ENCODE assay signal across 23 mouse cellular contexts in genomic region chr2:13538704-13539377, GRCm38 (mm10). TPM values are rescaled to one million over a fixed set of nuclear protein-coding genes. Genes with fewer than 3 reads are reported as not detected.
DNase-seq lines count a peak whose midpoint lies in the region; ATAC-seq and TF ChIP-seq lines count a peak whose summit lies in the region.
"Had no signal": no experiment of that assay in that cellular context is flagged by ENCODE, and none has a peak within 500 bp of the region (broad histone marks: within the 10 kb centered on the region; RNA-seq: fewer than 3 reads in every experiment).

No protein-coding gene starts in this region.

- H3K4me3 ChIP-seq in bone marrow macrophage, adult 2 months (ENCODE audit: insufficient read depth, low read length), result no peak overlapping the region
- H3K4me3 ChIP-seq in liver, embryonic 12.5 days, result no peak overlapping the region
- no peak overlapping the region for H3K4me3 ChIP-seq in forebrain, postnatal 0 days (ENCODE audit: low read depth, low read length)
- H3K4me3 ChIP-seq: embryonic facial prominence, embryonic 15.5 days; forebrain, embryonic 10.5 days; gastrocnemius, adult 2 months; heart, adult 2 months; layer of hippocampus, adult 2 months; midbrain, embryonic 10.5 days had no signal

- intact Hi-C loops in left cerebral cortex, postnatal 14 days (cut with DNase I), result no loop called here

- H3K36me3 ChIP-seq in liver, embryonic 12.5 days, result no peaks in the 10 kb centered on the region
- no peaks in the 10 kb centered on the region for H3K36me3 ChIP-seq in forebrain, postnatal 0 days (ENCODE audit: insufficient read depth)
- H3K36me3 ChIP-seq: embryonic facial prominence, embryonic 15.5 days; forebrain, embryonic 10.5 days; midbrain, embryonic 10.5 days had no signal

- H3K27me3 ChIP-seq in liver, embryonic 12.5 days (replicated peaks), result no peaks in the 10 kb centered on the region
- no peaks in the 10 kb centered on the region for H3K27me3 ChIP-seq in forebrain, postnatal 0 days (ENCODE audit: insufficient read depth, low read length)
- H3K27me3 ChIP-seq: embryonic facial prominence, embryonic 15.5 days had no signal

- H3K4me2 ChIP-seq in liver, embryonic 12.5 days, result peak overlapping the region; percentile 45
- H3K4me2 ChIP-seq in forebrain, postnatal 0 days (ENCODE audit: low read depth), result no peak overlapping the region
- H3K4me2 ChIP-seq: embryonic facial prominence, embryonic 15.5 days had no signal

- ATAC-seq in liver, embryonic 12.5 days, result peak; percentile 66
- peak; percentile 31; the same call in 1 of the 2 replicates for ATAC-seq in megakaryocyte, adult 5-6 weeks (ENCODE audit: poor library complexity, severe bottlenecking)
- no peak for ATAC-seq in forebrain, postnatal 0 days

- H3K9ac ChIP-seq in liver, embryonic 12.5 days, result peak overlapping the region; percentile 39; the same call in 1 of the 2 replicates
- no peak overlapping the region for H3K9ac ChIP-seq in forebrain, postnatal 0 days
- H3K9ac ChIP-seq: embryonic facial prominence, embryonic 15.5 days had no signal

- peak; percentile 18 for DNase-seq in 416B (ENCODE audit: low read depth)
- no peak for DNase-seq in forebrain, postnatal 0 days
- no peak for DNase-seq in left cerebral cortex, postnatal 14 days (ENCODE audit: low spot score in 2 of 2)
- DNase-seq in right cerebral cortex, adult 18-20 months, result no peak
- no peak for DNase-seq in lung, adult 18-20 months
- DNase-seq: adrenal gland, adult 2 months; cerebellum, adult 11-12 months; cerebellum, postnatal 25 days; embryo, embryonic 11 days; gastrocnemius, adult 2 months; heart, adult 2 months; heart, postnatal 4 days; kidney, adult 2 months; kidney, postnatal 10 days; layer of hippocampus, postnatal 36 days; thymus, postnatal 25 days had no signal

- no peak for TF ChIP-seq CTCF in bone marrow macrophage, adult 2 months (IDR thresholded peaks at IDR 0.05; ENCODE audit: low read depth, low read length)
- TF ChIP-seq CTCF in forebrain, postnatal 0 days (IDR thresholded peaks at IDR 0.05; ENCODE audit: low read depth), result no peak

- H3K9me3 ChIP-seq in liver, embryonic 12.5 days (replicated peaks), result no peaks in the 10 kb centered on the region
- H3K9me3 ChIP-seq in forebrain, postnatal 0 days (ENCODE audit: low read length), result no peaks in the 10 kb centered on the region
- H3K9me3 ChIP-seq: embryonic facial prominence, embryonic 15.5 days; forebrain, embryonic 10.5 days; midbrain, embryonic 10.5 days had no signal

- TF ChIP-seq POLR2A in bone marrow macrophage, adult 2 months (IDR thresholded peaks at IDR 0.05; ENCODE audit: borderline replicate concordance, low read depth, low read length), result no peak

- H3K4me1 ChIP-seq in bone marrow macrophage, adult 2 months (ENCODE audit: control insufficient read depth, insufficient read depth, low read length), result peaks cover 38% of the 10 kb centered on the region
- peaks cover 47% of the 10 kb centered on the region for H3K4me1 ChIP-seq in liver, embryonic 12.5 days
- no peaks in the 10 kb centered on the region for H3K4me1 ChIP-seq in forebrain, postnatal 0 days (ENCODE audit: insufficient read depth)
- H3K4me1 ChIP-seq: embryonic facial prominence, embryonic 15.5 days had no signal

- 23% methylated on average over 6 of the region's 6 CpGs for WGBS in liver, embryonic 12.5 days (ENCODE audit: insufficient replicate concordance)
- WGBS in forebrain, postnatal 0 days, result 81% methylated on average over 6 of the region's 6 CpGs

- H3K27ac ChIP-seq in bone marrow macrophage, adult 2 months (ENCODE audit: insufficient read depth, low read depth, low read length), result peak overlapping the region; percentile 85
- peak overlapping the region; percentile 56 for H3K27ac ChIP-seq in liver, embryonic 12.5 days
- H3K27ac ChIP-seq in forebrain, postnatal 0 days (ENCODE audit: low read depth, low read length), result no peak overlapping the region
- H3K27ac ChIP-seq: embryonic facial prominence, embryonic 15.5 days; forebrain, embryonic 10.5 days; gastrocnemius, adult 2 months; heart, adult 2 months; layer of hippocampus, adult 2 months had no signal

RNA-seq across cellular contexts. Expression of gene Trdmt1, which starts 5.6 kb away (rescaled TPM):
- 3.9 and 6.9 TPM in 2 replicates for polyA plus RNA-seq in bone marrow macrophage, adult 2 months (2012; ENCODE audit: insufficient read depth, insufficient read length, missing spikeins)
- 6.3 and 6.6 TPM in 2 replicates for polyA plus RNA-seq in liver, embryonic 12.5 days (2016; fragmentation: Nextera tagmentation; extraction: Ambion mirVana)
- total RNA-seq in megakaryocyte, adult 5-6 weeks (2015), result 11.9 and 15.6 TPM in 2 replicates
- total RNA-seq in megakaryocyte, adult 5-6 weeks (2017), result 16.5 and 21.9 TPM in 2 replicates
- total RNA-seq in forebrain, postnatal 0 days (2014; rRNA removed), result 11.3 and 13.0 TPM in 2 replicates
- polyA plus RNA-seq in forebrain, postnatal 0 days (2015; fragmentation: Nextera tagmentation; extraction: Ambion mirVana), result 7.8 and 8.7 TPM in 2 replicates
- total RNA-seq in left cerebral cortex, postnatal 14 days (2021), result 1 to 10 TPM; 5.0 to 6.3 TPM

RNA-seq across cellular contexts. Expression of gene Vim, which starts 34.9 kb away (rescaled TPM):
- 1,643 and 1,732 TPM in 2 replicates for polyA plus RNA-seq in bone marrow macrophage, adult 2 months (2012; ENCODE audit: insufficient read depth, insufficient read length, missing spikeins)
- polyA plus RNA-seq in liver, embryonic 12.5 days (2016; fragmentation: Nextera tagmentation; extraction: Ambion mirVana), result 114 and 120 TPM in 2 replicates
- total RNA-seq in megakaryocyte, adult 5-6 weeks (2015), result 3,013 and 3,476 TPM in 2 replicates
- total RNA-seq in megakaryocyte, adult 5-6 weeks (2017), result 2,898 and 3,189 TPM in 2 replicates
- total RNA-seq in forebrain, postnatal 0 days (2014; rRNA removed), result 441 and 554 TPM in 2 replicates
- polyA plus RNA-seq in forebrain, postnatal 0 days (2015; fragmentation: Nextera tagmentation; extraction: Ambion mirVana), result 224 and 269 TPM in 2 replicates
- 10 to 100 TPM; 82.1 to 84.0 TPM for total RNA-seq in left cerebral cortex, postnatal 14 days (2021)

RNA-seq across cellular contexts. Expression of gene Cubn, which starts 47.2 kb away (rescaled TPM):
- polyA plus RNA-seq in bone marrow macrophage, adult 2 months (2012; ENCODE audit: insufficient read depth, insufficient read length, missing spikeins), result 0.08 TPM in 1 of 2 replicates, not detected in the other
- polyA plus RNA-seq in liver, embryonic 12.5 days (2016; fragmentation: Nextera tagmentation; extraction: Ambion mirVana), result 0.07 and 0.20 TPM in 2 replicates
- 0.02 TPM in 1 of 2 replicates, not detected in the other for total RNA-seq in megakaryocyte, adult 5-6 weeks (2015)
- not detected in 2 replicates for total RNA-seq in megakaryocyte, adult 5-6 weeks (2017)
- total RNA-seq in forebrain, postnatal 0 days (2014; rRNA removed), result 0.62 and 1.1 TPM in 2 replicates
- 0.14 and 0.25 TPM in 2 replicates for polyA plus RNA-seq in forebrain, postnatal 0 days (2015; fragmentation: Nextera tagmentation; extraction: Ambion mirVana)
- under 1 TPM; 0.36 to 0.48 TPM for total RNA-seq in left cerebral cortex, postnatal 14 days (2021)
